Mouse (Mus musculus) lung, postnatal 0 days (tissue): ENCODE results near the gene 6430571L13Rik.

Experiments
- CTCF ChIP-seq: IDR thresholded peaks from 2 replicates; pipeline ENCODE4 v1.5.1; 2016; ENCODE audit warnings: antibody characterized with exemption, mild to moderate bottlenecking
- EP300 ChIP-seq: IDR thresholded peaks from 2 replicates; pipeline ENCODE4 v1.6.1; 2016; ENCODE audit warnings: antibody characterized with exemption, mild to moderate bottlenecking, control low read depth

DNA sequence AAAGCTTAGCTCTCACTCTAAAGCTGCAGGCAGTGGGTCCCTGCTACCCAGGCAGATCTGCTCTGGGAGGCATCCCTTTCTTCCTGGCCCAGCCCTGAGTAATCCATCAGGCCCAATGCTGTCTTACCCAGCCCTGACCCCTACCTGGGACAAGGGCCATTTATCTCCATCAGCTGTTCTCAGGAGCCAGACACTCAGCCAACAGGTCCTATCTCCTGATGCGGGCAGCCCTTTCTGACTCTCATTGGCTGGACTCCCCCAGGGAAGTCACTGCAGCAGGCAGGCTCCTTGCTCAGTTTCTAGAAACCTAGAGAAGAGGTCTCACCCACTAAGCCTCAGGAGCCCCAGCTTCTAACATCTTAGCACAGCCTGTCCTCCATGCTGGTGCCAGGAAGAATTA lies 27.9 kb downstream of the 6430571L13Rik start:
- TF ChIP-seq EP300: no peak
- TF ChIP-seq CTCF: no peak
